Mouse (Mus musculus): ENCODE measurements around the gene Rwdd3. TPM values are rescaled to one million over a fixed set of nuclear protein-coding genes. Genes with fewer than 3 reads are reported as not detected.

The Rwdd3 gene
- polyA plus RNA-seq, 1 experiment from 2014 or later: 2.6 TPM

DNA sequence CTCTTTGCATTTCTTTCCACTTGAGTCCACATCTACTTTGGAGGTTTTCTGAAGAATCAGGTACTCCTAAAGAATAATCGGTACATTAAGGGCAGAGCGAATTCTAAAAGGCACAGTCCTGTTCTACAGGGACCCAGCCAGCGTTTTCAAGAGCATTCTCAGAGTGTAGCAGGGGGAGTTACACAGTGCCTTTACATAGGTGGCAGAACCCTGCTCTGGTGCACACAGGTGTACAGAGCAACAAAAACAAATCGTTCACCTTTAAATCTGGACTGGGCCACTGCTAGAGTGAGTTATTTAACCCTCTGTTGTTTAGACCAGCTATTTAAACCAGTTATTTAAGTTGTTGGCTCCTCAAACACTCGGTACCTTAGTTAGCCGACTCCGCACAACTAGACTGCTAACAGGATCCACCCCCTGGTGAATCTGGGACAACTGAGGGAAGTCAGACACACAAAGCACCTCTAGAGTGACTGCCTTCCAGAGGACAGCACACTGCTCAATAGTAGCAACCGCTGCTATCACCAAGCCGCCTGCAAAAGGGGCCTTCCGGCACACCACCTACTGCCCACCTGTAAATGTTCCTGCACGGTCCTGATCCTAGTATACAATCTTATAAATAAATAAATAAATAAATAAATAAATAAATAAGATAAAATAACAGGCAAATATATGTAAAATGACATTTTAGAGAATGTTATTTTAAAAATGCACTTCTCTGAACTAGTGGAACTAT lies 14.9 kb downstream of the Rwdd3 start:
- Histone ChIP-seq H3K9ac (ENCODE audit: low read length) (no peak overlapping the region), H3K4me2 (ENCODE audit: low read depth) (no peak overlapping the region), H3K27me3 (ENCODE audit: control insufficient read depth, insufficient read depth, low read length) (no peaks in the 10 kb centered on the region), H3K36me3 (ENCODE audit: control insufficient read depth, insufficient read depth, low read length) (no peaks in the 10 kb centered on the region), H3K4me1 (ENCODE audit: control insufficient read depth, insufficient read depth, low read length) (peaks cover 3% of the 10 kb centered on the region; the same call in 1 of the 2 replicates), H3K4me3 (ENCODE audit: low read depth, low read length) (no peak overlapping the region), H3K9me3 (ENCODE audit: control insufficient read depth, low read length) (no peaks in the 10 kb centered on the region), H3K27ac (ENCODE audit: low read depth, low read length) (no peak overlapping the region)
- ATAC-seq (ENCODE audit: insufficient read depth, low FRiP score, low TSS enrichment) (peak; percentile 79), DNase-seq (ENCODE audit: low spot score) (no peak)
- WGBS: 59% methylated on average over 11 of the region's 11 CpGs

DNA sequence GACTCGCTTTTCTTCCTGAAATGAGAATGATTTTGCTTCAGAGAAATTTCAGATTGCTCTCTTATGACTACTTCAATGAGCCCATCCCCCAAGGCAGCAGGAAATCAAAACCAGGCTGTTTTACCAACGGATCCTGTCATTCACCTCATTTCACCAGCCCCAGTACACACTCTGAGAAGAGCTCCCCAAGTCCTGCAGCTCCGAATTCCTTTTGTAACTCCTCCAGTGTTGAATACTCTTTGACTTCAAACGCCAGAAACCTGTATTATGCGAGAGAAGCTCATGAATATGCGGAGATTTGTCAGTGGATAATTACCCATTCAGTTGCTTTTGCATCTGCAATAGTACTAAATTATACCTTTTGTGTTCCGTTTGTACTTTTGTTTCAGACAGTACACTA lies 15.5 kb downstream of the Rwdd3 start:
- H3K4me3 ChIP-seq (ENCODE audit: low read depth, low read length): no peak overlapping the region
- 30% methylated on average over 7 of the region's 7 CpGs for WGBS

DNA sequence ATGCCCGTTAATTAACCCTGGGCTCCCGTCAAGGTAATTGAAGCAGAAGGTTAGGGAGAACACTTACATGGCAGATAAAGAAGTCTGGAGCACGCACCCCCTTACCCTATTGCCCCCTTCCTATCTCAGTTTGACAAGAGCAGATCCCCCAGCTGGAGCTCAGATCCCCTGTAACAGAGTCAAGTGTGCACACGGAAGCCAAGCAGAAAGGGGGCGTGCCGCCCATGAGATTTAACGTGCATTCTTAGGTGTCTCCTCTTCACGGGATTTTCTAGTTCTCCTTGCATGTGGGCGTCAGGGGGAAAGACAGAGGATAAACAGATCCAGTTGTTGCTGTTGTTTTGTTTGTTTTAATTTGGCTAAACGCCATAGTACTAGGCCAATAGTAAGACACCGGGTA lies 37.6 kb downstream of the Rwdd3 start:
- Histone ChIP-seq H3K4me1 (ENCODE audit: control insufficient read depth, insufficient read depth, low read length) (no peaks in the 10 kb centered on the region), H3K4me3 (ENCODE audit: low read depth, low read length) (no peak overlapping the region), H3K4me2 (ENCODE audit: low read depth) (no peak overlapping the region), H3K36me3 (ENCODE audit: control insufficient read depth, insufficient read depth, low read length) (no peaks in the 10 kb centered on the region), H3K9me3 (ENCODE audit: control insufficient read depth, low read length) (no peaks in the 10 kb centered on the region), H3K9ac (ENCODE audit: low read length) (no peak overlapping the region), H3K27me3 (ENCODE audit: control insufficient read depth, insufficient read depth, low read length) (no peaks in the 10 kb centered on the region), H3K27ac (ENCODE audit: low read depth, low read length) (no peak overlapping the region)
- ATAC-seq (ENCODE audit: insufficient read depth, low FRiP score, low TSS enrichment) (no peak), DNase-seq (ENCODE audit: low spot score) (no peak)
- 88% methylated on average over 11 of the region's 11 CpGs for WGBS

More for the DNA sequence above, 15.5 kb downstream of the Rwdd3 start:
- Histone ChIP-seq H3K36me3 (ENCODE audit: control insufficient read depth, insufficient read depth, low read length) (no peaks in the 10 kb centered on the region), H3K9ac (ENCODE audit: low read length) (no peak overlapping the region), H3K27ac (ENCODE audit: low read depth, low read length) (no peak overlapping the region), H3K4me2 (ENCODE audit: low read depth) (no peak overlapping the region), H3K27me3 (ENCODE audit: control insufficient read depth, insufficient read depth, low read length) (no peaks in the 10 kb centered on the region), H3K4me1 (ENCODE audit: control insufficient read depth, insufficient read depth, low read length) (peaks cover 3% of the 10 kb centered on the region; the same call in 1 of the 2 replicates), H3K9me3 (ENCODE audit: control insufficient read depth, low read length) (no peaks in the 10 kb centered on the region)
- ATAC-seq (ENCODE audit: insufficient read depth, low FRiP score, low TSS enrichment) (peak; percentile 73), DNase-seq (ENCODE audit: low spot score) (no peak)

DNA sequence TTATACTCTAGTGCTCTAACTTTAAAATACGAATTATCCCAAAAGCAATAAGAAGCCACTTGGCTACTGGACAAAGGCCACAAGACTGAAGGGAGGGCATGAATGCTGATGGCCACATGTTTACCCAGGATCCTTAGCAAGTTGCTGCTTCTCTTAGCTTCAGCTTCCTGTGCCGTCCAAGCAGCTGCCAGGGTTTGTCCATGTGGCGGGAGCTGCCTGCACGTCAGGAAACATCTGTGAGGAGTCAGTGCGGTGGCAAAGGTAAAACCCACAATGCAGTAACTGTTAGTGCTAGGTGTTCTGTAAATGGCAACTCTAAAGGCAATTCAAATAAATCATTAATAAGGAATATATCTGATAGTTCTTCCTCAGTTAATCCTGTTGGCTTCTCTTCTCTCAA lies 38.5 kb downstream of the Rwdd3 start:
- Histone ChIP-seq H3K27ac (ENCODE audit: low read depth, low read length) (no peak overlapping the region), H3K4me1 (ENCODE audit: control insufficient read depth, insufficient read depth, low read length) (no peaks in the 10 kb centered on the region), H3K27me3 (ENCODE audit: control insufficient read depth, insufficient read depth, low read length) (no peaks in the 10 kb centered on the region), H3K9ac (ENCODE audit: low read length) (no peak overlapping the region), H3K4me2 (ENCODE audit: low read depth) (no peak overlapping the region), H3K4me3 (ENCODE audit: low read depth, low read length) (no peak overlapping the region), H3K9me3 (ENCODE audit: control insufficient read depth, low read length) (no peaks in the 10 kb centered on the region), H3K36me3 (ENCODE audit: control insufficient read depth, insufficient read depth, low read length) (no peaks in the 10 kb centered on the region)
- WGBS: 89% methylated on average over 5 of the region's 5 CpGs
- no peak for DNase-seq (ENCODE audit: low spot score)
- no peak for ATAC-seq (ENCODE audit: insufficient read depth, low FRiP score, low TSS enrichment)

DNA sequence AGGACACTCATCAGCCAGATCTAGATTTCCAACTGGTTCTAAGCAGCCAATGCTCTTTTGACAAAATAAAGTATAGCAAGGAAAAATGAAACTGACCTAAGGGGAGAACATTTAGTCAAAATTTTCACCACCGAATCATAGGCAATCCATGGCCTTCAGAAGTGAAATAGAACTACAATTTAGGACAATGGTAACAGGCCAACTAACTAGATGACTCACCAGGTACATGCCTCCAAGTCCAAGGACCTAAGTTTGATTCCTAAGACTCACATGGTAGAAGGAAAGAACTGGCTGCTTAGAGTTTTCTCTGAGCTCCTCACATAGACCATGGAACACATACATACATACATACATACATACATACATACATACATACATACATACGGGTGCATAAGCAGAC lies 44.3 kb downstream of the Rwdd3 start:
- ATAC-seq (ENCODE audit: insufficient read depth, low FRiP score, low TSS enrichment) (no peak), DNase-seq (ENCODE audit: low spot score) (no peak)
- no peaks in the 10 kb centered on the region for H3K36me3 ChIP-seq (ENCODE audit: control insufficient read depth, insufficient read depth, low read length)
- H3K9ac ChIP-seq (ENCODE audit: low read length): no peak overlapping the region
- 78% methylated on average over 2 of the region's 2 CpGs for WGBS
- H3K4me3 ChIP-seq (ENCODE audit: low read depth, low read length): no peak overlapping the region
- no peaks in the 10 kb centered on the region for H3K9me3 ChIP-seq (ENCODE audit: control insufficient read depth, low read length)
- no peaks in the 10 kb centered on the region for H3K27me3 ChIP-seq (ENCODE audit: control insufficient read depth, insufficient read depth, low read length)
- no peak overlapping the region for H3K4me2 ChIP-seq (ENCODE audit: low read depth)
- H3K4me1 ChIP-seq (ENCODE audit: control insufficient read depth, insufficient read depth, low read length): no peaks in the 10 kb centered on the region
- no peak overlapping the region for H3K27ac ChIP-seq (ENCODE audit: low read depth, low read length)

DNA sequence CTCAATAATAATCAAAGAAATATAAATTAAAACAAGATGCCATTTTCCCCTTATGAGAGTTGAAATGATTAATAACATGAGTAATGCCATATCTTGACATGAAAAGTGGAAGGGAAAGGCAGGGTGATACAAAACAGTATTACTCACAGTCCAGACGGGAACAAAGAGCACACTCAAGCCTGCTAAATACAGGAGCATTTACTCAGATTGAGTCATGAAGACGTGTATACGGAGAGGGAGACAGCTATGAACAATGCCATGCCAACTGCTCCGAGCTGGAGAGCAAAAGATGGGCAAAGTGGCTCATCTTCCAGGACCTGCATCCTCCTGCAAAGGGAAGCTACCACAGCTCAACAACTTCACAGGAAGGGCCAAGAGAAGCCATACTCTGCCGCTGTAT lies 45.0 kb downstream of the Rwdd3 start:
- H3K4me2 ChIP-seq (ENCODE audit: low read depth): no peak overlapping the region
- no peaks in the 10 kb centered on the region for H3K9me3 ChIP-seq (ENCODE audit: control insufficient read depth, low read length)
- H3K27ac ChIP-seq (ENCODE audit: low read depth, low read length): no peak overlapping the region
- 90% methylated on average over 5 of the region's 5 CpGs for WGBS
- no peaks in the 10 kb centered on the region for H3K27me3 ChIP-seq (ENCODE audit: control insufficient read depth, insufficient read depth, low read length)
- H3K36me3 ChIP-seq (ENCODE audit: control insufficient read depth, insufficient read depth, low read length): no peaks in the 10 kb centered on the region
- ATAC-seq (ENCODE audit: insufficient read depth, low FRiP score, low TSS enrichment) (no peak), DNase-seq (ENCODE audit: low spot score) (no peak)
- H3K9ac ChIP-seq (ENCODE audit: low read length): no peak overlapping the region
- H3K4me3 ChIP-seq (ENCODE audit: low read depth, low read length): no peak overlapping the region
- H3K4me1 ChIP-seq (ENCODE audit: control insufficient read depth, insufficient read depth, low read length): no peaks in the 10 kb centered on the region

DNA sequence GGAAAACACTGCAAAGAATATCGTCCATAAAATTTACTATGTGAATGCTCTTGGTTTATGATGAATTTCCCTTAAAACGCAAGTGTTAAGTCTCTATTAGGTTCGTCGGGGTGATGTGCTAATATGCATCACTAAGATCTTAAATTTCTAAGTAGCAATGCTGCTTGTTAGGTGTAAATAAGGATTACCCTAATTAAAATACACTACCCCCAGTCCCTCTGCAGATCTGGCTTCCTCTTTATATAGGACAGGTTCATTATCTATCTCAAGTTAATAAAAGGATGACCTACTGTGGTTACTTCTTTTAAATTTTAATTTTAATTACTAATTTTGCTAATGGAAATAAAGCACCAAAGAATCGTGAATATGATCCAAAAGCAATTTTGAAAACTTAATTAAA lies 50.4 kb downstream of the Rwdd3 start:
- no peaks in the 10 kb centered on the region for H3K4me1 ChIP-seq (ENCODE audit: control insufficient read depth, insufficient read depth, low read length)
- no peaks in the 10 kb centered on the region for H3K27me3 ChIP-seq (ENCODE audit: control insufficient read depth, insufficient read depth, low read length)
- no peak overlapping the region for H3K4me3 ChIP-seq (ENCODE audit: low read depth, low read length)
- no peak overlapping the region for H3K27ac ChIP-seq (ENCODE audit: low read depth, low read length)
- whole genome bisulfite sequencing: 82% methylated on average over 5 of the region's 5 CpGs
- DNase-seq (ENCODE audit: low spot score) (no peak), ATAC-seq (ENCODE audit: insufficient read depth, low FRiP score, low TSS enrichment) (no peak)
- no peaks in the 10 kb centered on the region for H3K36me3 ChIP-seq (ENCODE audit: control insufficient read depth, insufficient read depth, low read length)
- no peak overlapping the region for H3K4me2 ChIP-seq (ENCODE audit: low read depth)
- H3K9ac ChIP-seq (ENCODE audit: low read length): no peak overlapping the region
- H3K9me3 ChIP-seq (ENCODE audit: control insufficient read depth, low read length): no peaks in the 10 kb centered on the region

DNA sequence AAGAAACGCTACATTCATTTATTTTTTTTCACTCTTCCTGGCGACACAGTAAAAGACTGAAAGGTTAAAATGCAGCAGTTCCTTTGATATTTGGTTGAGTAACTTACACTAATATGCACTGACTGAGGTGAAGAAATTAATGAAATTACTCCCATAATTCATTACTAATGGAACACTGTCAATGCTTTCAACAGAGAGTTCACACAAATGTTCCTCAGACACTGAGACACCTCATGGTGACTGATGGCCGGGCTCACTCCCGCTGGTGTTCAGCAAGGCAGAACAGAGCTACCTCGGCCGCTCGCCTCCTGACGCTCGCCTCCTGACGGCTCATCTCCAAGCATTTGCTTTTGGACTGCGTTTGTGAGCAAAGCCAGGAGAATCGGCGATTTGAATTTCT lies 54.9 kb downstream of the Rwdd3 start:
- H3K27me3 ChIP-seq (ENCODE audit: control insufficient read depth, insufficient read depth, low read length): no peaks in the 10 kb centered on the region
- ATAC-seq (ENCODE audit: insufficient read depth, low FRiP score, low TSS enrichment) (no peak), DNase-seq (ENCODE audit: low spot score) (peak; percentile 43)
- no peak overlapping the region for H3K4me2 ChIP-seq (ENCODE audit: low read depth)
- H3K36me3 ChIP-seq (ENCODE audit: control insufficient read depth, insufficient read depth, low read length): no peaks in the 10 kb centered on the region
- WGBS: 75% methylated on average over 13 of the region's 13 CpGs
- H3K4me1 ChIP-seq (ENCODE audit: control insufficient read depth, insufficient read depth, low read length): no peaks in the 10 kb centered on the region
- H3K27ac ChIP-seq (ENCODE audit: low read depth, low read length): no peak overlapping the region
- no peak overlapping the region for H3K9ac ChIP-seq (ENCODE audit: low read length)
- H3K9me3 ChIP-seq (ENCODE audit: control insufficient read depth, low read length): no peaks in the 10 kb centered on the region
- no peak overlapping the region for H3K4me3 ChIP-seq (ENCODE audit: low read depth, low read length)

DNA sequence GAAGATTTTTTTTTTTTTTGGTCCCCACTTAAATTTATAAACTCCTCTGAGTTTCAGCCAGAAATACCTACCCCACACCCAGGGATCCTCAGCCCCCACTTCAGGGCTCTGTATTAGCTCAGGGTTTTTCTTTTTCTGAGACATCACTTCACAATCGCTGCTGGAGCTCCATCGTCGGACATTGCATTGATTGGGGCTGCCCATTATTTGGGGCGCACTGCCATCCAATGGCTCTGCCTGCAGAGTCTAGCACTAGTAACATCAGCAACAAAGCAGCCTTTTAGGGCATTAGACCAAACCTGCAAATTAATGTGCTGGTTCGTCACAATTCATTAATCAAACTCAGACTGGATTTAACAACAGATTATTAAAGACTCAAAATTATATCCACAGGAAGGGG lies 55.4 kb downstream of the Rwdd3 start:
- Histone ChIP-seq H3K4me3 (ENCODE audit: low read depth, low read length) (no peak overlapping the region), H3K27ac (ENCODE audit: low read depth, low read length) (no peak overlapping the region), H3K4me2 (ENCODE audit: low read depth) (no peak overlapping the region), H3K36me3 (ENCODE audit: control insufficient read depth, insufficient read depth, low read length) (no peaks in the 10 kb centered on the region), H3K9me3 (ENCODE audit: control insufficient read depth, low read length) (no peaks in the 10 kb centered on the region), H3K27me3 (ENCODE audit: control insufficient read depth, insufficient read depth, low read length) (no peaks in the 10 kb centered on the region), H3K9ac (ENCODE audit: low read length) (no peak overlapping the region), H3K4me1 (ENCODE audit: control insufficient read depth, insufficient read depth, low read length) (no peaks in the 10 kb centered on the region)
- WGBS: 80% methylated on average over 5 of the region's 5 CpGs
- no peak for DNase-seq (ENCODE audit: low spot score)
- ATAC-seq (ENCODE audit: insufficient read depth, low FRiP score, low TSS enrichment): no peak
